Mouse (Mus musculus): ENCODE measurements around the gene C1ql4. TPM values are rescaled to one million over a fixed set of nuclear protein-coding genes. Genes with fewer than 3 reads are reported as not detected.
"Not testable (repeated sequence)": the region's sequence is repeated elsewhere in the genome, so short reads cannot be mapped to it uniquely, and the experiment has no call there.

The C1ql4 gene
- polyA plus RNA-seq, 1 experiment from 2014 or later: 7.8 TPM

- WGBS: 81% methylated on average over 12 of the region's 12 CpGs
- Histone ChIP-seq H3K27ac (ENCODE audit: low read length) (no peak overlapping the region), H3K27me3 (ENCODE audit: control insufficient read depth, insufficient read depth, low read depth, low read length) (peaks cover 5% of the 10 kb centered on the region), H3K36me3 (ENCODE audit: control insufficient read depth, insufficient read depth, low read length) (no peaks in the 10 kb centered on the region), H3K9me3 (replicated peaks; ENCODE audit: control insufficient read depth, low read length, poor library complexity, severe bottlenecking) (no peaks in the 10 kb centered on the region), H3K4me1 (ENCODE audit: control insufficient read depth, insufficient read depth, low read length) (no peaks in the 10 kb centered on the region), H3K4me3 (ENCODE audit: low read depth, low read length) (no peak overlapping the region), H3K4me2 (ENCODE audit: low read length) (no peak overlapping the region), H3K9ac (ENCODE audit: low read depth, low read length) (no peak overlapping the region)
- ATAC-seq: no peak
Measured at GRCm38 (mm10) chr15:99065557-99066165, 22.0 kb downstream of the C1ql4 start.

DNA sequence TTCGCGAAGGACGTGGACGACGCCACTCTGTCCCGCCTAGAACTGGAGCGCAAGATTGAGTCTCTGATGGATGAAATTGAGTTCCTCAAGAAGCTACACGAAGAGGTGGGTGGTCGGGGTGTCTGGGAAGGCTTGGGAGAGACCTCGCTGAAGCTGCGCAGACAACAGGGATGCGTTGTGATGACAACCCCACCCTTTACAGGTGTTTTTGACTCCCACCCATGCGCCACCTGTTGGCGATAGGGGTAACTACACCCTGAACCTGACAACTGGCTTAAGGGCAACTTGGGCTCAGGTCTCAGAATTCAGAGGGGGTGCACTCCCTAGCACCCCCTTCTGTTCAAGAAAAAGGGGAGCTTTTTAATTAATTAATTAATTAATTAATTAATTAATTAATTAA lies 31.3 kb downstream of the C1ql4 start:
- Histone ChIP-seq H3K4me3 (ENCODE audit: low read depth, low read length) (no peak overlapping the region), H3K27ac (ENCODE audit: low read length) (no peak overlapping the region)

GRCm38 (mm10) chr15:99055511-99055961 lies 32.1 kb downstream of the C1ql4 start:
- H3K9ac ChIP-seq (ENCODE audit: low read depth, low read length): peak overlapping the region; percentile 36; the same call in 1 of the 2 replicates

More for the DNA sequence above, 31.3 kb downstream of the C1ql4 start:
- H3K4me2 ChIP-seq (ENCODE audit: low read length): no peak overlapping the region
- no peaks in the 10 kb centered on the region for H3K9me3 ChIP-seq (replicated peaks; ENCODE audit: control insufficient read depth, low read length, poor library complexity, severe bottlenecking)
- peaks cover 60% of the 10 kb centered on the region for H3K27me3 ChIP-seq (ENCODE audit: control insufficient read depth, insufficient read depth, low read depth, low read length)
- peaks cover 10% of the 10 kb centered on the region for H3K4me1 ChIP-seq (ENCODE audit: control insufficient read depth, insufficient read depth, low read length)
- no peak overlapping the region for H3K9ac ChIP-seq (ENCODE audit: low read depth, low read length)
- WGBS: 4% methylated on average over 14 of the region's 14 CpGs
- no peak for ATAC-seq
- H3K36me3 ChIP-seq (ENCODE audit: control insufficient read depth, insufficient read depth, low read length): no peaks in the 10 kb centered on the region

GRCm38 (mm10) chr15:99055040-99055439 lies 32.6 kb downstream of the C1ql4 start, which contains the start of gene Prph:
Prph (plus strand) TSS chr15:99055174.
- Histone ChIP-seq H3K36me3 (ENCODE audit: control insufficient read depth, insufficient read depth, low read length) (no peaks in the 10 kb centered on the region), H3K9me3 (replicated peaks; ENCODE audit: control insufficient read depth, low read length, poor library complexity, severe bottlenecking) (no peaks in the 10 kb centered on the region), H3K4me2 (ENCODE audit: low read length) (peak within 1 kb of the TSS; percentile 71), H3K27ac (ENCODE audit: low read length) (no peak within 1 kb of the TSS), H3K4me3 (ENCODE audit: low read depth, low read length) (peak within 1 kb of the TSS; percentile 41), H3K9ac (ENCODE audit: low read depth, low read length) (peak within 1 kb of the TSS; percentile 36; the same call in 1 of the 2 replicates), H3K4me1 (ENCODE audit: control insufficient read depth, insufficient read depth, low read length) (peaks cover 10% of the 10 kb centered on the region), H3K27me3 (ENCODE audit: control insufficient read depth, insufficient read depth, low read depth, low read length) (peaks cover 55% of the 10 kb centered on the region)
- no peak for ATAC-seq
- under 1% methylated on average over 26 of the region's 30 CpGs for whole genome bisulfite sequencing

More at GRCm38 (mm10) chr15:99055511-99055961, 32.1 kb downstream of the C1ql4 start:
- no peak for ATAC-seq
- under 1% methylated on average over 35 of the region's 37 CpGs for WGBS
- H3K27me3 ChIP-seq (ENCODE audit: control insufficient read depth, insufficient read depth, low read depth, low read length): peaks cover 56% of the 10 kb centered on the region
- H3K4me2 ChIP-seq (ENCODE audit: low read length): peak overlapping the region; percentile 71
- H3K27ac ChIP-seq (ENCODE audit: low read length): no peak overlapping the region
- H3K4me1 ChIP-seq (ENCODE audit: control insufficient read depth, insufficient read depth, low read length): peaks cover 10% of the 10 kb centered on the region
- peak overlapping the region; percentile 41 for H3K4me3 ChIP-seq (ENCODE audit: low read depth, low read length)
- H3K36me3 ChIP-seq (ENCODE audit: control insufficient read depth, insufficient read depth, low read length): no peaks in the 10 kb centered on the region
- no peaks in the 10 kb centered on the region for H3K9me3 ChIP-seq (replicated peaks; ENCODE audit: control insufficient read depth, low read length, poor library complexity, severe bottlenecking)

- Histone ChIP-seq H3K36me3 (ENCODE audit: control insufficient read depth, insufficient read depth, low read length) (no peaks in the 10 kb centered on the region), H3K9me3 (replicated peaks; ENCODE audit: control insufficient read depth, low read length, poor library complexity, severe bottlenecking) (no peaks in the 10 kb centered on the region), H3K27ac (ENCODE audit: low read length) (no peak overlapping the region), H3K4me3 (ENCODE audit: low read depth, low read length) (no peak overlapping the region), H3K27me3 (ENCODE audit: control insufficient read depth, insufficient read depth, low read depth, low read length) (peaks cover 49% of the 10 kb centered on the region), H3K9ac (ENCODE audit: low read depth, low read length) (no peak overlapping the region), H3K4me2 (ENCODE audit: low read length) (no peak overlapping the region), H3K4me1 (ENCODE audit: control insufficient read depth, insufficient read depth, low read length) (peaks cover 10% of the 10 kb centered on the region)
- no peak for ATAC-seq
- 10% methylated on average over 9 of the region's 9 CpGs for WGBS
Measured at GRCm38 (mm10) chr15:99053373-99053772, 34.2 kb downstream of the C1ql4 start.

DNA sequence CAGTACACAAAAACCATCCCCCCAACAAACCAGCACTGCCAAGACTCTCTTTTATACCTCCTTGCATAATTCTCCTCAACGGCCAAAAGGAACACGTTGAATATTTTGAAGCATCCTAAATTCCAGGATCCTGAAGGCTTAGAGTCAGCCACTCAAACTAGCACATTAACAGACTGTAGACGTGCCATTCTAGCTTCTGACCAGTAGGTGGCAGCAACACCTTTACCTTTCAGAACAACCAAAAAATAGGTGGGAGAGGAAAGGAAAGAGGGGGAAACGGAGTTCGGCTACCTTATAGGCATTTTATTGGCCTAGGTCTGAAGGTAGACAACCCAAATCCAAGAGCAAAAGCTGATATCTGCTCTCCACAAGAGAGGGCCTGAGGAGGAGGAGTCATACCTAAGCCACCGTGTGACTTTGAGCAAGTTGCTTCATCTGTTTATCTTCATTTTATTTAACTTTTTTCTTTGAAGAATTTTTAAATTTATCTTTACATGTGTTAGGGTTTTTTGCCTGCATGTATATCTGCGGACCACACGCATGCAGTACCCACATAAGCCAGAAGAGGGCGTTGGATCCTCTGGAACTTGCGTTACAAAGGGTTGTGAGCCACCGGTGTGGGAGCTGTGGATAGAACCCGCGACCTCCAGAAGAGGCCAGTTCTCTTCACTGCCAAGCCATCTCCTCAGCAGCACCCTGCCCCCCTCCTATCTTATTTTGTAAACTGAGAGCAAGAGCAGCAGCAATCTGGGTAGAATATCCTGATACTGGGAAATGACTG lies 38.0 kb downstream of the C1ql4 start:
- H3K9ac ChIP-seq (ENCODE audit: low read depth, low read length): no peak overlapping the region
- no peak overlapping the region for H3K4me3 ChIP-seq (ENCODE audit: low read depth, low read length)
- no peak overlapping the region for H3K4me2 ChIP-seq (ENCODE audit: low read length)
- H3K9me3 ChIP-seq (replicated peaks; ENCODE audit: control insufficient read depth, low read length, poor library complexity, severe bottlenecking): no peaks in the 10 kb centered on the region
- no peaks in the 10 kb centered on the region; the same call in 1 of the 2 replicates for H3K4me1 ChIP-seq (ENCODE audit: control insufficient read depth, insufficient read depth, low read length)
- H3K36me3 ChIP-seq (ENCODE audit: control insufficient read depth, insufficient read depth, low read length): no peaks in the 10 kb centered on the region
- ATAC-seq: no peak
- 35% methylated on average over 13 of the region's 13 CpGs for WGBS
- peaks cover 15% of the 10 kb centered on the region; the same call in 1 of the 2 replicates for H3K27me3 ChIP-seq (ENCODE audit: control insufficient read depth, insufficient read depth, low read depth, low read length)
- no peak overlapping the region for H3K27ac ChIP-seq (ENCODE audit: low read length)

- H3K4me2 ChIP-seq (ENCODE audit: low read length); H3K27me3 ChIP-seq (ENCODE audit: control insufficient read depth, insufficient read depth, low read depth, low read length); H3K4me3 ChIP-seq (ENCODE audit: low read depth, low read length); ATAC-seq; H3K4me1 ChIP-seq (ENCODE audit: control insufficient read depth, insufficient read depth, low read length); H3K9me3 ChIP-seq (replicated peaks; ENCODE audit: control insufficient read depth, low read length, poor library complexity, severe bottlenecking); H3K9ac ChIP-seq (ENCODE audit: low read depth, low read length); H3K36me3 ChIP-seq (ENCODE audit: control insufficient read depth, insufficient read depth, low read length); H3K27ac ChIP-seq (ENCODE audit: low read length): not testable (repeated sequence)
- 76% methylated on average over 6 of the region's 6 CpGs for WGBS
Measured at GRCm38 (mm10) chr15:99045734-99046133, 41.9 kb downstream of the C1ql4 start.

DNA sequence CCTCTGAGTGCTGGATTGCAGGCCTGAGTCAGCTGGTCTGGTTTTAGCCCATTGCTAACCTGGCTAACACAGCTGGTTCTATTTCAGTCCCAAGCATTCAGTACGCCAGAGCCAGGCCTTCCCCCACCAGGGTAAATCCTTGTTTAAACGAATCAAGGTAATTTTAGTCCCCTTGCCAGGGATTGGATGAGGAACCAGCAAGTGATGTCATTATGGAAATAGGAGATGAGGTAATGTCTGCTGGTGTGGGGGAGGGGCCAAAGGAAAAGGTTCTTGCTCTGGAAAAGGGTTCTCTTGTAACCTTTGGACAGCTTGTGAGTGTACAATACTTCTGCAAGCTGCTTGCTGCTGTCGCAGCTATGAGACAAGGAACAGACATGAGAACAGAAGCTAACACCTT lies 42.8 kb downstream of the C1ql4 start:
- ATAC-seq: no peak
- H3K4me2 ChIP-seq (ENCODE audit: low read length): no peak overlapping the region
- H3K4me3 ChIP-seq (ENCODE audit: low read depth, low read length): no peak overlapping the region
- H3K36me3 ChIP-seq (ENCODE audit: control insufficient read depth, insufficient read depth, low read length): no peaks in the 10 kb centered on the region
- H3K27me3 ChIP-seq (ENCODE audit: control insufficient read depth, insufficient read depth, low read depth, low read length): no peaks in the 10 kb centered on the region
- no peaks in the 10 kb centered on the region for H3K9me3 ChIP-seq (replicated peaks; ENCODE audit: control insufficient read depth, low read length, poor library complexity, severe bottlenecking)
- 67% methylated on average over 3 of the region's 3 CpGs for WGBS
- no peak overlapping the region for H3K27ac ChIP-seq (ENCODE audit: low read length)
- H3K9ac ChIP-seq (ENCODE audit: low read depth, low read length): no peak overlapping the region
- H3K4me1 ChIP-seq (ENCODE audit: control insufficient read depth, insufficient read depth, low read length): no peaks in the 10 kb centered on the region; the same call in 1 of the 2 replicates

DNA sequence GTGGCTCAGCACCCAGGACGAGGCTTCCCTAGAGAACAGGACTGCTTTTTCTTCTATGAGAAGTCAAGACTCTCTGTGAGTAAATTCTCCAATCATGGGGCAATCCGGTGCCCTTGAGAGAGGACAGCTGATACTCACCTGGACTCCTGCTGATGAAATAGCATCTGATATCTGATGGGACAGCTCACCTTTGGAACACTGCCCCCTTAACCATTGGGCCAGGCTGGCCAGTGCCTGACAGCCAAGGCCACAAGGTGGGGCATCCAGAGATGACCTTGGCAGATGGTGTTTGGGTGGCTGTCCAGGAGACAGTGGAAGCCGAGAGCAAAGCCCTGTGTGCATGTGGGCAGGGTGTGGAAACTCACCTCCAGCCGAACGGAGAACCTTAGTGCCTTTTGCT lies 45.3 kb downstream of the C1ql4 start:
- H3K4me2 ChIP-seq (ENCODE audit: low read length): no peak overlapping the region
- H3K4me3 ChIP-seq (ENCODE audit: low read depth, low read length): no peak overlapping the region
- no peaks in the 10 kb centered on the region; the same call in 1 of the 2 replicates for H3K4me1 ChIP-seq (ENCODE audit: control insufficient read depth, insufficient read depth, low read length)
- H3K9me3 ChIP-seq (replicated peaks; ENCODE audit: control insufficient read depth, low read length, poor library complexity, severe bottlenecking): no peaks in the 10 kb centered on the region
- no peak overlapping the region for H3K9ac ChIP-seq (ENCODE audit: low read depth, low read length)
- H3K36me3 ChIP-seq (ENCODE audit: control insufficient read depth, insufficient read depth, low read length): no peaks in the 10 kb centered on the region
- H3K27ac ChIP-seq (ENCODE audit: low read length): no peak overlapping the region
- WGBS: 79% methylated on average over 5 of the region's 5 CpGs
- ATAC-seq: no peak
- no peaks in the 10 kb centered on the region for H3K27me3 ChIP-seq (ENCODE audit: control insufficient read depth, insufficient read depth, low read depth, low read length)
